Mouse (Mus musculus) ES-Bruce4 (cell line): ENCODE results near the gene Taar7e. TPM values are rescaled to one million over a fixed set of nuclear protein-coding genes. Genes with fewer than 3 reads are reported as not detected.
"Not testable (repeated sequence)": the region's sequence is repeated elsewhere in the genome, so short reads cannot be mapped to it uniquely, and the experiment has no call there.

Experiments used
- H3K27ac ChIP-seq: 2 replicates; pipeline ENCODE4 v1.5.1; 2012; ENCODE audit warnings: low read length, inconsistent platforms; ENCODE audit not compliant: insufficient read depth
- H3K27me3 ChIP-seq: 2 replicates; pipeline ENCODE4 v1.6.1; 2012; ENCODE audit warnings: mild to moderate bottlenecking, low read length, inconsistent platforms; ENCODE audit not compliant: control insufficient read depth, poor library complexity, insufficient read depth, severe bottlenecking
- H3K36me3 ChIP-seq: 2 replicates; pipeline ENCODE4 v1.6.1; 2012; ENCODE audit warnings: inconsistent platforms, mild to moderate bottlenecking, low read length, moderate library complexity; ENCODE audit not compliant: control insufficient read depth, poor library complexity, insufficient read depth, severe bottlenecking
- H3K4me1 ChIP-seq: one replicate; pipeline ENCODE4 v1.8.1; 2011; ENCODE audit warnings: low read length; ENCODE audit not compliant: control insufficient read depth, insufficient read depth
- H3K4me3 ChIP-seq: 2 replicates; pipeline ENCODE4 v1.5.1; 2011; ENCODE audit warnings: low read depth, mild to moderate bottlenecking, low read length
- H3K9ac ChIP-seq: 2 replicates; pipeline ENCODE4 v1.6.1; 2012; ENCODE audit warnings: low read depth, mild to moderate bottlenecking, inconsistent platforms; ENCODE audit not compliant: poor library complexity, severe bottlenecking
- H3K9me3 ChIP-seq: replicated peaks from 2 replicates; pipeline ENCODE4 v1.6.1; 2012; ENCODE audit warnings: mild to moderate bottlenecking, low read length, inconsistent platforms; ENCODE audit not compliant: control insufficient read depth, poor library complexity, insufficient read depth, severe bottlenecking
- CTCF ChIP-seq: IDR thresholded peaks from one replicate; pipeline ENCODE4 v1.8.1; 2011; ENCODE audit warnings: low read depth, low read length
- EP300 ChIP-seq: IDR thresholded peaks from 2 replicates; pipeline ENCODE4 v1.6.1; 2011; ENCODE audit warnings: low read depth, low read length; ENCODE audit not compliant: insufficient read depth
- POLR2A ChIP-seq: IDR thresholded peaks from one replicate; pipeline ENCODE4 v1.8.1; 2011; ENCODE audit warnings: low read length; ENCODE audit not compliant: insufficient read depth
- polyA plus RNA-seq: library from polyadenylated mRNA; stranded (reverse); fragments of >200 nt; gene quantifications from 2 replicates; pipeline ENCODE4 v1.2.4, GENCODE M21; 2011; ENCODE audit warnings: low read depth; ENCODE audit not compliant: missing spikeins, insufficient read depth, insufficient read length

The Taar7e gene
- polyA plus RNA-seq, 1 experiment: not detected

GRCm38 (mm10) chr10:24026922-24027321 lies 10.5 kb upstream of the Taar7e start, which contains the start of gene Taar7d:
Taar7d (plus strand) TSS chr10:24027222.
- peaks cover 15% of the 10 kb centered on the region for H3K9me3 ChIP-seq
- no peak within 1 kb of the TSS for H3K27ac ChIP-seq
- no peaks in the 10 kb centered on the region for H3K27me3 ChIP-seq
- TF ChIP-seq POLR2A (no peak), CTCF (no peak), EP300 (no peak)
- H3K36me3 ChIP-seq: no peaks in the 10 kb centered on the region
- H3K9ac ChIP-seq: no peak within 1 kb of the TSS
- H3K4me1 ChIP-seq: no peaks in the 10 kb centered on the region
- no peak within 1 kb of the TSS for H3K4me3 ChIP-seq

DNA sequence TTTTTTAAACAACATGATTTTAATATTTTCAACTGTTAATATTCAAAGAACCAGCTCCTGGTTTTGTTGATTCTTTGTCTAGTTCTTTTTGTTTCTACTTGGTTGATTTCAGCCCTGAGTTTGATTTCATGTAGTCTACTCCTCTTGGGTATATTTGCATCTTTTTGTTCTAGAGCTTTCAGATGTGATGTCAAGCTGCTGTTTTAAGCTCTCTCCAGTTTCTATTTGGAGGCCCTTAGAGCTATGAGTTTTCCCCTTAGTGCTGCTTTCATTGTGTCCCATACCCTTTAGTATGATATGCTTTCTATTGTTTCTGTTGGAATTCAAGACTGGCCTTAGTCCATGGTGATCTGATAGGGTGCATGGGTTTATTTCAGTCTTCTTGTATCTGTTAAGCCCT lies 6.1 kb upstream of the Taar7e start:
- H3K9ac ChIP-seq: no peak overlapping the region
- no peak overlapping the region for H3K4me3 ChIP-seq
- H3K27ac ChIP-seq: no peak overlapping the region
- no peaks in the 10 kb centered on the region for H3K4me1 ChIP-seq
- no peaks in the 10 kb centered on the region for H3K36me3 ChIP-seq
- no peaks in the 10 kb centered on the region for H3K27me3 ChIP-seq
- TF ChIP-seq CTCF (no peak), EP300 (no peak), POLR2A (no peak)
- no peaks in the 10 kb centered on the region for H3K9me3 ChIP-seq

GRCm38 (mm10) chr10:24040120-24040869 lies 2.9 kb downstream of the Taar7e start:
- no peaks in the 10 kb centered on the region for H3K4me1 ChIP-seq

GRCm38 (mm10) chr10:24049210-24049609 lies 11.8 kb downstream of the Taar7e start, which contains the start of gene Taar7f:
Taar7f (plus strand) TSS chr10:24049510.
- TF ChIP-seq CTCF: no peak
- no peak for TF ChIP-seq EP300
- no peak for TF ChIP-seq POLR2A
- Histone ChIP-seq H3K9me3 (no peaks in the 10 kb centered on the region), H3K27ac (no peak within 1 kb of the TSS), H3K36me3 (no peaks in the 10 kb centered on the region), H3K9ac (no peak within 1 kb of the TSS), H3K4me1 (no peaks in the 10 kb centered on the region), H3K27me3 (no peaks in the 10 kb centered on the region), H3K4me3 (no peak within 1 kb of the TSS)

More at GRCm38 (mm10) chr10:24040120-24040869, 2.9 kb downstream of the Taar7e start:
- TF ChIP-seq EP300: no peak
- no peak for TF ChIP-seq POLR2A
- no peak for TF ChIP-seq CTCF
- Histone ChIP-seq H3K9ac (no peak overlapping the region), H3K4me3 (no peak overlapping the region), H3K27ac (no peak overlapping the region), H3K27me3 (no peaks in the 10 kb centered on the region), H3K9me3 (no peaks in the 10 kb centered on the region), H3K36me3 (no peaks in the 10 kb centered on the region)

DNA sequence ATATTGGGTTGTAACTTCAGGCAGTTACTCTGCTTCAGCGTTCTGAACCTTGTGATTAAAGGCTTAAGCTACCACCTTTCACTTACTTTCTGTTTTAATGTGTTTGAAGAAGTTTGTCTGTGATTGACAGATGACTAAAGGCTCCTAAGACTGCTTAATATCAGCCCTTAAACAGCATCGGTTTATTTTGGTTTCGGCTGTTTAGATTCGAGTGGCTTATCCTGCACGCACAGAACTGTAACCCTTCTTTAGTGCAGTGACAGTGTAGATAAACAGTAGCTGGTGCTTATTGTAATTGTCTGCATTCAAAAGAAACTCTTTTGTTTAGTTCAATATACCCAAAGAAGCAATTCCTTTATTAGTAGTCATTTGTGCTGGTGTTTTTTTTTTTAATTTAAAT lies 14.6 kb downstream of the Taar7e start:
- no peak overlapping the region for H3K9ac ChIP-seq
- no peak overlapping the region for H3K4me3 ChIP-seq
- TF ChIP-seq POLR2A: no peak
- no peak for TF ChIP-seq CTCF
- no peak for TF ChIP-seq EP300
- no peaks in the 10 kb centered on the region for H3K4me1 ChIP-seq
- H3K27me3 ChIP-seq: no peaks in the 10 kb centered on the region
- no peaks in the 10 kb centered on the region for H3K36me3 ChIP-seq
- H3K27ac ChIP-seq: no peak overlapping the region
- H3K9me3 ChIP-seq: no peaks in the 10 kb centered on the region

GRCm38 (mm10) chr10:24058986-24059385 lies 21.6 kb downstream of the Taar7e start:
- Histone ChIP-seq H3K4me1 (no peaks in the 10 kb centered on the region), H3K27ac (no peak overlapping the region), H3K9me3 (no peaks in the 10 kb centered on the region), H3K27me3 (no peaks in the 10 kb centered on the region), H3K4me3 (no peak overlapping the region), H3K9ac (no peak overlapping the region), H3K36me3 (no peaks in the 10 kb centered on the region)
- TF ChIP-seq EP300 (no peak), POLR2A (no peak), CTCF (no peak)

GRCm38 (mm10) chr10:24074751-24075150 lies 37.3 kb downstream of the Taar7e start:
- H3K27ac ChIP-seq, H3K9me3 ChIP-seq, H3K36me3 ChIP-seq, H3K4me1 ChIP-seq, H3K27me3 ChIP-seq, H3K4me3 ChIP-seq, H3K9ac ChIP-seq: not testable (repeated sequence)

DNA sequence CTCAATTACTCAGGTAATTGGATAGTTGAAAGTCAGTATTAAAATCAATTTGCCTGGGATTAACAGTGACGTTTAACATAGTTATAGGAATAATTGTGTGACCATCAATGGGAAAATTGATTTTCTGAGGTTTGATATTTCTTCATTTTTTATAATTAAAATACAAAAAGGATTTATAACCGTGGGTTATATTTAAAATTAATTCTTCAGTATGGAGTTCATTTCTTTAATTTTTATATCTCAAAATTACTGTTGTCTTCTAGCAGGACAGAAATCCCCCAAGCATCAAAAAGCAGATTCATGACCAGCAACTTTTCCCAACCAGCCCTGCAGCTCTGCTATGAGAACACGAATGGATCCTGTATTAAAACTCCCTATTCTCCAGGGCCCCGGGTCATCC lies 38.8 kb downstream of the Taar7e start, which contains the start of gene Taar8a:
Gene Taar8a (plus strand): TSS at position 301 of the 400 bp plus-strand sequence.
- not testable (repeated sequence) for H3K27ac ChIP-seq, H3K4me3 ChIP-seq, H3K27me3 ChIP-seq, H3K9me3 ChIP-seq, H3K9ac ChIP-seq, H3K36me3 ChIP-seq, H3K4me1 ChIP-seq
